Mouse (Mus musculus): ENCODE results near the gene Trpm8.

Gene Trpm8

GRCm38 (mm10) chr1:88264869-88265240 lies 12.6 kb upstream of the Trpm8 start:
- DNase-seq (ENCODE audit: low spot score) = no peak

GRCm38 (mm10) chr1:88266123-88266522 lies 11.3 kb upstream of the Trpm8 start:
- DNase-seq (ENCODE audit: low spot score) = no peak

- DNase-seq (ENCODE audit: low spot score) = no peak
These were observed 10.0 kb upstream of the Trpm8 start for GRCm38 (mm10) chr1:88267489-88267888.

GRCm38 (mm10) chr1:88268070-88268469 lies 9.4 kb upstream of the Trpm8 start:
- no peak for DNase-seq (ENCODE audit: low spot score)

GRCm38 (mm10) chr1:88269539-88270309 lies 7.7 kb upstream of the Trpm8 start:
- DNase-seq (ENCODE audit: low spot score) = no peak

GRCm38 (mm10) chr1:88272851-88273250 lies 4.6 kb upstream of the Trpm8 start:
- no peak for DNase-seq (ENCODE audit: low spot score)

GRCm38 (mm10) chr1:88273326-88273725 lies 4.1 kb upstream of the Trpm8 start:
- DNase-seq (ENCODE audit: low spot score) = no peak

GRCm38 (mm10) chr1:88273832-88274231 lies 3.6 kb upstream of the Trpm8 start:
- DNase-seq (ENCODE audit: low spot score) = no peak

- DNase-seq (ENCODE audit: low spot score) = no peak
These were observed 2.9 kb upstream of the Trpm8 start for GRCm38 (mm10) chr1:88274371-88275077.

GRCm38 (mm10) chr1:88275078-88275680 lies 2.3 kb upstream of the Trpm8 start:
- no peak for DNase-seq (ENCODE audit: low spot score)

GRCm38 (mm10) chr1:88275698-88276523 lies 1.6 kb upstream of the Trpm8 start:
- DNase-seq (ENCODE audit: low spot score) = no peak

- no peak for DNase-seq (ENCODE audit: low spot score)
These were observed 850 bp upstream of the Trpm8 start for GRCm38 (mm10) chr1:88276524-88277097.

- no peak for DNase-seq (ENCODE audit: low spot score)
These were observed 504 bp downstream of the Trpm8 start for GRCm38 (mm10) chr1:88277818-88278511.

- no peak for DNase-seq (ENCODE audit: low spot score)
These were observed 1.9 kb downstream of the Trpm8 start for GRCm38 (mm10) chr1:88279111-88280005.

GRCm38 (mm10) chr1:88280006-88280690 lies 2.7 kb downstream of the Trpm8 start:
- DNase-seq (ENCODE audit: low spot score) = peak; percentile 10

- DNase-seq (ENCODE audit: low spot score) = no peak
These were observed 4.8 kb downstream of the Trpm8 start for GRCm38 (mm10) chr1:88282301-88282700.

GRCm38 (mm10) chr1:88283376-88284227 lies 6.1 kb downstream of the Trpm8 start:
- DNase-seq (ENCODE audit: low spot score) = peak; percentile 18

GRCm38 (mm10) chr1:88284228-88284945 lies 6.9 kb downstream of the Trpm8 start:
- no peak for DNase-seq (ENCODE audit: low spot score)
